Mouse (Mus musculus): Measurements from ENCODE around the gene Dydc2.

Dydc2 gene

GRCm38 (mm10) chr14:41000801-41001200 lies 68.2 kb downstream of the Dydc2 start:
- DNase-seq (ENCODE audit: low read depth, low spot score): no peak

DNA sequence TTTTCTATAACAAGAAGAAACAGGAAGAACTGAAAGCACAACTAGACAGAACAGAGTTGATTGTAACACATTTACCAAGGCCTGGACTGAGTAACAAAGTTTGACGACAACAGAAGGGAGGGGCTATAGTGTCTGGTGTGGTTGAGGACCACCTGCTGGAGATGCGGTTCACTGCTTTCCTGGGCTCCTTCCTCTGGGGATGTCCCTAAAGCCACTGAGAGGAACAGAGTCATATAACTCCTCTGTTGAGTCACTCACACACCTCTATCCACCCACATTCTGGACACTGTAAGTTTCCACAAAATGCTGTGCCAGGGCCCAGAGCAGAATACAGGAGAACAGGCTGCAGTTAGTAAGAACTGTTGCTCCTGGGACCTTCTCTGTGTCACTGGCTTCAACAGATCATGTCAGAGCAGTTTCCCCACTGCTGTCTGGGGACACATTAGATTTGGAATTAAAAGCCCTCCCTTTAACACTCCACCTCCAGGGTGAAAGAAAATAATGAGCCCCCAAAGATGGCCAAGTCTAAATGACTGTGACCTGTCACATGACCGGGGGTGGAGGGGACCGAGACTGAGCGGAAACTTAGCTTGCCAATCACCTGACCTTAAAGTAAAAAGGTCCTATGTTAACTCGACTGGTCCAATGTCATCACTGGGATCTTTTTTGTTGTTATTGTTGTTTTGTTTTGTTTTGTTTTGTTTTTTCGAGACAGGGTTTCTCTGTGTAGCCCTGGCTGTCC lies 68.9 kb downstream of the Dydc2 start:
- no peak for DNase-seq (ENCODE audit: low read depth, low spot score)
